Mouse (Mus musculus): Measurements from ENCODE around the gene S100a16. TPM values are rescaled to one million over a fixed set of nuclear protein-coding genes. Genes with fewer than 3 reads are reported as not detected.

The S100a16 gene
- polyA plus RNA-seq, 1 experiment from 2014 or later: 244 TPM

Other genes starting within 250 kb of the S100a16 start
- gene Gatad2b, start 244.1 kb upstream of the S100a16 start, polyA plus RNA-seq (2014; fragmentation: Nextera tagmentation; extraction: Ambion mirVana): 22.3 and 28.7 TPM in 2 replicates
- 11.7 and 13.0 TPM in 2 replicates for gene Slc27a3, start 147.3 kb upstream of the S100a16 start, polyA plus RNA-seq (2014; fragmentation: Nextera tagmentation; extraction: Ambion mirVana)
- gene Ints3, start 103.6 kb upstream of the S100a16 start, polyA plus RNA-seq (2014; fragmentation: Nextera tagmentation; extraction: Ambion mirVana): 28.7 and 29.6 TPM in 2 replicates
- gene Npr1, start 71.4 kb upstream of the S100a16 start, polyA plus RNA-seq (2014; fragmentation: Nextera tagmentation; extraction: Ambion mirVana): 4.6 and 4.8 TPM in 2 replicates
- gene Ilf2, start 61.1 kb upstream of the S100a16 start, polyA plus RNA-seq (2014; fragmentation: Nextera tagmentation; extraction: Ambion mirVana): 208 and 217 TPM in 2 replicates
- gene Snapin, start 46.2 kb upstream of the S100a16 start, polyA plus RNA-seq (2014; fragmentation: Nextera tagmentation; extraction: Ambion mirVana): 81.2 and 88.0 TPM in 2 replicates
- 97.4 and 98.2 TPM in 2 replicates for gene Chtop, start 27.8 kb upstream of the S100a16 start, polyA plus RNA-seq (2014; fragmentation: Nextera tagmentation; extraction: Ambion mirVana)
- 46.8 and 48.5 TPM in 2 replicates for gene S100a1, start 22.9 kb upstream of the S100a16 start, polyA plus RNA-seq (2014; fragmentation: Nextera tagmentation; extraction: Ambion mirVana)
- gene S100a13, start 22.8 kb upstream of the S100a16 start, polyA plus RNA-seq (2014; fragmentation: Nextera tagmentation; extraction: Ambion mirVana): 31.2 and 33.5 TPM in 2 replicates
- gene S100a14, start 10.4 kb upstream of the S100a16 start, polyA plus RNA-seq (2014; fragmentation: Nextera tagmentation; extraction: Ambion mirVana): 14.0 and 17.0 TPM in 2 replicates
- gene S100a3, start 23.3 kb downstream of the S100a16 start, polyA plus RNA-seq (2014; fragmentation: Nextera tagmentation; extraction: Ambion mirVana): 0.42 and 0.62 TPM in 2 replicates
- gene S100a2, start 53.0 kb downstream of the S100a16 start, polyA plus RNA-seq (2014; fragmentation: Nextera tagmentation; extraction: Ambion mirVana): not detected in 2 replicates
- gene Gm42674, start 64.7 kb downstream of the S100a16 start, polyA plus RNA-seq (2014; fragmentation: Nextera tagmentation; extraction: Ambion mirVana): not detected in 2 replicates
- gene S100a4, start 66.5 kb downstream of the S100a16 start, polyA plus RNA-seq (2014; fragmentation: Nextera tagmentation; extraction: Ambion mirVana): 5.5 and 7.4 TPM in 2 replicates
- gene S100a5, start 71.3 kb downstream of the S100a16 start, polyA plus RNA-seq (2014; fragmentation: Nextera tagmentation; extraction: Ambion mirVana): 0.71 TPM in 1 of 2 replicates, not detected in the other
- gene S100a6, start 75.6 kb downstream of the S100a16 start, polyA plus RNA-seq (2014; fragmentation: Nextera tagmentation; extraction: Ambion mirVana): 418 and 466 TPM in 2 replicates
- gene S100a7a, start 116.8 kb downstream of the S100a16 start, polyA plus RNA-seq (2014; fragmentation: Nextera tagmentation; extraction: Ambion mirVana): not detected in 2 replicates
- 58.0 and 73.3 TPM in 2 replicates for gene S100a8, start 131.7 kb downstream of the S100a16 start, polyA plus RNA-seq (2014; fragmentation: Nextera tagmentation; extraction: Ambion mirVana)
- gene S100a9, start 158.5 kb downstream of the S100a16 start, polyA plus RNA-seq (2014; fragmentation: Nextera tagmentation; extraction: Ambion mirVana): 41.0 and 53.5 TPM in 2 replicates
- gene Pglyrp4, start 189.7 kb downstream of the S100a16 start, polyA plus RNA-seq (2014; fragmentation: Nextera tagmentation; extraction: Ambion mirVana): not detected in 2 replicates
- gene Gm5849, start 240.6 kb downstream of the S100a16 start, polyA plus RNA-seq (2014; fragmentation: Nextera tagmentation; extraction: Ambion mirVana): not detected in 2 replicates

Data from stomach, embryonic 14.5 days (tissue).